Mouse (Mus musculus) activated CD4-positive, CD25-positive, alpha-beta regulatory T cell, adult 9 weeks (primary cell): ENCODE data around the gene 4931440F15Rik. TPM values are rescaled to one million over a fixed set of nuclear protein-coding genes. Genes with fewer than 3 reads are reported as not detected.

Source experiments
- polyA plus RNA-seq: library from polyadenylated mRNA; unstranded; fragments of 100-300 nt; shearing (Covaris generic); gene quantifications from one replicate; pipeline ENCODE4 v1.2.1, GENCODE M21; 2017

4931440F15Rik gene
- not detected for polyA plus RNA-seq

GRCm38 (mm10) chr11:29825271-29825718 lies at the start of gene 4931440F15Rik:
TSS of gene 4931440F15Rik (minus strand) at chr11:29825668.

Other genes starting within 250 kb of the 4931440F15Rik start
- 8.8 TPM for gene Rtn4, start 132.7 kb downstream of the 4931440F15Rik start, polyA plus RNA-seq
- 0.39 TPM for gene Eml6, start 200.4 kb upstream of the 4931440F15Rik start, polyA plus RNA-seq